Mouse (Mus musculus) lung, embryonic 14.5 days (tissue): ENCODE data around the gene Slc39a9. TPM values are rescaled to one million over a fixed set of nuclear protein-coding genes. Genes with fewer than 3 reads are reported as not detected.

ENCODE experiments used
- ATAC-seq: fragments of 200-750 bp; cut with Nextera tagmentation; 2 replicates; pipeline ENCODE4 v1.8.0; 2017; ENCODE audit warnings: mild to moderate bottlenecking, moderate TSS enrichment, moderate library complexity; ENCODE audit not compliant: insufficient read depth
- DNase-seq: peaks from one replicate; pipeline ENCODE4 v3.0.0-alpha.2; 2015
- H3K27ac ChIP-seq: fragments of 300-500 bp; sonication (generic); 2 replicates; pipeline ENCODE4 v1.5.1; 2014; ENCODE audit warnings: low read depth, mild to moderate bottlenecking, moderate library complexity
- H3K27me3 ChIP-seq: fragments of 300-500 bp; sonication (generic); 2 replicates; pipeline ENCODE4 v1.6.1; 2014; ENCODE audit warnings: low read length, control low read depth; ENCODE audit not compliant: insufficient read depth
- H3K36me3 ChIP-seq: fragments of 300-500 bp; sonication (generic); 2 replicates; pipeline ENCODE4 v1.6.1; 2014; ENCODE audit warnings: control low read depth; ENCODE audit not compliant: insufficient read depth
- H3K4me1 ChIP-seq: fragments of 300-500 bp; sonication (generic); 2 replicates; pipeline ENCODE4 v1.6.1; 2014; ENCODE audit warnings: antibody characterized with exemption, control low read depth; ENCODE audit not compliant: insufficient read depth
- H3K4me2 ChIP-seq: fragments of 300-500 bp; sonication (generic); 2 replicates; pipeline ENCODE4 v1.6.1; 2014; ENCODE audit warnings: mild to moderate bottlenecking
- H3K4me3 ChIP-seq: fragments of 300-500 bp; sonication (generic); 2 replicates; pipeline ENCODE4 v1.5.1; 2014; ENCODE audit warnings: low read depth, low read length
- H3K9ac ChIP-seq: fragments of 300-500 bp; sonication (generic); 2 replicates; pipeline ENCODE4 v1.6.1; 2014
- H3K9me3 ChIP-seq: fragments of 300-500 bp; sonication (generic); 2 replicates; pipeline ENCODE4 v1.6.1; 2016; ENCODE audit warnings: low read depth, low read length, control low read depth
- CTCF ChIP-seq: IDR thresholded peaks from 2 replicates; pipeline ENCODE4 v1.5.1; 2016; ENCODE audit warnings: antibody characterized with exemption, low read depth
- WGBS: fragments of 180-500 bp; shearing (Covaris S2); extraction: QIAGEN DNeasy Blood & Tissue Kit; methylation state at CpG from one replicate; pipeline ENCODE4 v1.1.7; 2014; 5-methylcytosine and 5-hydroxymethylcytosine counted together
- polyA plus RNA-seq: library from polyadenylated mRNA; unstranded; fragments of >200 nt; fragmentation: Nextera tagmentation; extraction: Ambion mirVana; gene quantifications from 2 replicates; pipeline ENCODE4 v1.2.1, GENCODE M21; 2014

The Slc39a9 gene
- polyA plus RNA-seq, 1 experiment from 2014 or later = 33.9 TPM

DNA sequence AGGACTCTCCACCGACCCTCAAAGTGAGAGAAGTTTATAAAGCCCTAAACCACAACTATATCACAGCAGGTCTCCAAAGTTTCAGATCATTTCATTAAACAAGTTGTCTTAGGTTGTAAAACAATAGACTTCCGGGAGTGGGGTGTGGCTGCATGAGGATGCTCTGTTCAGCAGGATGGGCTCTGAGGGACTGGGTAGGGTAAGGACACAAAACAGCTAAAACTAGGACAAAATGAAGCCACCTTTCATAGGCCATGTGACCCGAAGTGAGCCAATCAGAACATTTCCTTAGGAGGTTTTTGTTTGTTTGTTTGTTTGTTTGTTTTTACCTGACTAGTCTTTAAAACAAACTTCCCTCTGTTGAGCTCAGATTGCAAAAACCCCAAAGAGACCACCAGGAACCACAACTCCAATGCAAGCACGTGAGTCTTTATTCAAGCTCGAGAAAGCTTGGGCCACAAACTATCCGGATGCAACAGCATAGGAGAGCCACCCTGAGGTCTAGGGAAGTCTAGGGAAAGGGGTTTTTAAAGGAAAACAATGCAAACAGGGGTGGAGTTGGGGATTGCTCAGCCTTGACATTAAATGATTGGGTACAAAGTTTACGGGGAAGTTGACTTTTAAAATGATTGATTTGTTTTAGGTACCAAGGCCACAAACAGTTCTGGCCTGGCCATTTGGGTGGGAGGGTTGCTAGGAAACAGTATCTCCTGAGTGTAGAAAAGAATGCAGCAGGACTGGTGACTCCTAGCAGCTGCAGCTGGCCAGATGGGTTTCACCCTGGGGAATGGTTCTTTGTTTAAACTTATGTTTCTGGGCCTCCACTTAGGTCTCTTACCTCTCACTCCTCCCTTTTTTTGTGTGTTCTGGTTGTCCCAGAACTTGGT is 28.1 kb upstream of the Slc39a9 start:
- no peak for TF ChIP-seq CTCF
- WGBS = 42% methylated on average over 7 of the region's 7 CpGs
- H3K27me3 ChIP-seq = no peaks in the 10 kb centered on the region
- no peaks in the 10 kb centered on the region for H3K36me3 ChIP-seq
- ATAC-seq = peak; percentile 38; the same call in 1 of the 2 replicates
- no peaks in the 10 kb centered on the region for H3K4me1 ChIP-seq
- peak overlapping the region; percentile 42; the same call in 1 of the 2 replicates for H3K27ac ChIP-seq
- no peak overlapping the region for H3K9ac ChIP-seq
- H3K4me2 ChIP-seq = no peak overlapping the region
- no peaks in the 10 kb centered on the region for H3K9me3 ChIP-seq
- DNase-seq = peak; percentile 45
- no peak overlapping the region for H3K4me3 ChIP-seq

DNA sequence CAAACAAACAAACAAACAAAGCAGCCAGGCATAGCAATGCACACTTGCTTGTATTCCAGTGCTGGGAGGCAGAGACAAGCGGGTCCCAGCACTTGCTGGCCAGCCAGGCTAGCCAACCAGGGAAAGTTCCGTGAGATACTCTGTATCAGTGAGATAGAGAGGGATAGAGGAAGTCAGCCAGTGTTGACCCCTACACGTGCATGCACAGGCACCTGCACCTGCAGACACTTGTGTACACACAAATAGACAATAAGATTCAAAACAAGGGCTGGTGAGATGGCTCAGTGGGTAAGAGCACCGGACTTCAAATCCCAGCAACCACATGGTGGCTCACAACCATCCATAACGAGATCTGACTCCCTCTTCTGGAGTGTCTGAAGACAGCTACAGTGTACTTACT is 23.2 kb upstream of the Slc39a9 start:
- Histone ChIP-seq H3K36me3 (no peaks in the 10 kb centered on the region), H3K4me2 (no peak overlapping the region), H3K27ac (no peak overlapping the region), H3K9ac (no peak overlapping the region), H3K27me3 (no peaks in the 10 kb centered on the region), H3K9me3 (no peaks in the 10 kb centered on the region), H3K4me3 (no peak overlapping the region), H3K4me1 (no peaks in the 10 kb centered on the region)
- no peak for TF ChIP-seq CTCF
- no peak for ATAC-seq
- 66% methylated on average over 5 of the region's 5 CpGs for WGBS
- no peak for DNase-seq

DNA sequence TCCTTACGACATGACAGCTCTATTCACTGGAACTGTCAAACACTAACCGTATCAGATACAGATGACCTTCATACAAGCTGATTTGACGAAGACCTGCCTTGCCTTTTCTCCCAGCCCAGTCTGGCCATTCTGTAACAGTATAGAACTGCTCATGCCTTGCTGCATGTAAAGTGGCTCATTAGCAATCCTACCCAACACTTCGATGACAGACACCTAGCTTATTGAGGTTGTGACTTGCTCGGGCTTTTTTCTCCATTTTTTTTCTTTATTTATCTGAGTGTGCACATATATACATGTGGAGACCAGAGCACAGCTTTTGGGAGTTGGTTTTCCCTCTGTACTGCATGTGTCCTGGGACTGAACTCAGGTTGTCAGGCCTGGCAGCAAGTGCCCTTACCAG is 11.9 kb upstream of the Slc39a9 start:
- H3K4me3 ChIP-seq = no peak overlapping the region
- no peak for TF ChIP-seq CTCF
- DNase-seq (no peak), ATAC-seq (no peak)
- H3K9ac ChIP-seq = no peak overlapping the region
- no peak overlapping the region for H3K27ac ChIP-seq
- no peaks in the 10 kb centered on the region for H3K9me3 ChIP-seq
- 68% methylated on average over 5 of the region's 5 CpGs for WGBS
- H3K27me3 ChIP-seq = no peaks in the 10 kb centered on the region
- no peak overlapping the region for H3K4me2 ChIP-seq
- H3K4me1 ChIP-seq = no peaks in the 10 kb centered on the region
- H3K36me3 ChIP-seq = peaks cover 48% of the 10 kb centered on the region

DNA sequence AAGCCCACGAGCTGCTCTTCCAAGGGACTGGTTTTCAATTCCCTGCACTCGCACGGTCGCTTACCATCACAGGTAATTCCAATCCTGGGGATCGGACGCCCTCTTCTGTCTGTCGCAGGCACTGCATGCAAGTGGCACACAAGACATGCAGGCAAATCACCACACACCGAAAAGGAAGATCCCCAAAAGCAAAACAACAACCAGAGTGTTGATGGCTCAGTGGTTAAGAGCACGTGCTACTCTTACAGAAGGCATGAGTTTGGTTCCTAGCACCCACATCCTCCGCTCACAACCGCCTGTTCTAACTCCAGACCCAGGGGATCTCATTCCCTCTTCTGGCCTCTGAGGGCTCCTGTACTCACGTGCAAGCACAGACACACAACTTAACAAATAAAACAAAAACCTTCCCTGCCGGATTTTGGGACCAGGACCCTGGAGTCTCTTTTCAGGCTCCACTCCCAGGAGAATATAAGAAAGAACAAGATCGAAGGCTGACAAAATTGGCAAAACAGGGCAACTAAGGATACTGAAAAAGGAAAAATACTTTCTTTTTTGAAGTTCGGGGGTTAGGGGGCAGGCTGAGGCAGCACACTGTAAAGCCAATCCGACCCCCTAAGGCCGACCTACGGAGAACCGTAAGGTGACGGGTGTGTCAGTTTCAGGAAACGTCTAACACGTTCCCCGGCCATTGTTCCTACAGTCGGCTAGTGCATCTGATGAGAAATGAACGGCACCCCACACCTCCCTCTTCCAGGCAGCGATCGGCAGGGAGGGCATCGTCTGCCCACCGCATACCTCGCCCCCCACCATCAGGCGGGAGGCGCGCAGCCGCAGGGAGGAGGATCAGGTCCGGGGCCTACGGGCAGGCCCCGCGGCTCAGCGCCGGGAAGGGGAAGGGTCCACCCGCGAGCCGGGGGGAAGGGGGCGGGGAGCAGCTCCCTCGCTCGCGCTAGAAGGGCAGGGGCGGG is 674 bp upstream of the Slc39a9 start:
- DNase-seq (peak; percentile 77), ATAC-seq (peak; percentile 31)
- H3K4me1 ChIP-seq = peaks cover 19% of the 10 kb centered on the region
- no peaks in the 10 kb centered on the region for H3K27me3 ChIP-seq
- H3K9ac ChIP-seq = peak overlapping the region; percentile 98
- peak; percentile 82 for TF ChIP-seq CTCF
- peak overlapping the region; percentile 95 for H3K4me2 ChIP-seq
- H3K36me3 ChIP-seq = peaks cover 39% of the 10 kb centered on the region
- H3K9me3 ChIP-seq = no peaks in the 10 kb centered on the region
- H3K27ac ChIP-seq = peak overlapping the region; percentile 94
- 2% methylated on average over 47 of the region's 48 CpGs for WGBS
- peak overlapping the region; percentile 99 for H3K4me3 ChIP-seq

DNA sequence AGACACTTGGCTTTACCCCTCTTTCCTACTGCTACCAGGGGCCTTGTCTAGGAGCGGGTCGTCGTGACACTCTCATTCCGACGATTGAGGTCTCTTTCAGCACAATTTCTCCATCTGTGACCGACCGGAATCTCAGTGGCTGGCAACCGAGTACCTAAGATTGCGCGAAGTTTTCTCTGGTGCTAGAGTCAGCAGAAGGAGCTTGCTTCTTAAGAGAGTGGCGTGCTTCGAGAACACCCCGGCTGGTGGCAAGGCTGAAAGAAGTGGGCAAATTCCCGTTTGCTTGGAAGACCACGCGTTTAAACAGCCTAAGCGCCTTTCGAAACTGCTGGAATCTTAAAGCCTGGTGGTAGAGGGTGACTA is 804 bp downstream of the Slc39a9 start:
- Histone ChIP-seq H3K4me2 (peak overlapping the region; percentile 95), H3K27me3 (no peaks in the 10 kb centered on the region), H3K9me3 (no peaks in the 10 kb centered on the region), H3K9ac (peak overlapping the region; percentile 98), H3K4me3 (peak overlapping the region; percentile 99), H3K27ac (peak overlapping the region; percentile 94), H3K4me1 (peaks cover 19% of the 10 kb centered on the region), H3K36me3 (peaks cover 32% of the 10 kb centered on the region)
- ATAC-seq = no peak
- DNase-seq = no peak
- TF ChIP-seq CTCF = no peak
- WGBS = 6% methylated on average over 18 of the region's 18 CpGs

DNA sequence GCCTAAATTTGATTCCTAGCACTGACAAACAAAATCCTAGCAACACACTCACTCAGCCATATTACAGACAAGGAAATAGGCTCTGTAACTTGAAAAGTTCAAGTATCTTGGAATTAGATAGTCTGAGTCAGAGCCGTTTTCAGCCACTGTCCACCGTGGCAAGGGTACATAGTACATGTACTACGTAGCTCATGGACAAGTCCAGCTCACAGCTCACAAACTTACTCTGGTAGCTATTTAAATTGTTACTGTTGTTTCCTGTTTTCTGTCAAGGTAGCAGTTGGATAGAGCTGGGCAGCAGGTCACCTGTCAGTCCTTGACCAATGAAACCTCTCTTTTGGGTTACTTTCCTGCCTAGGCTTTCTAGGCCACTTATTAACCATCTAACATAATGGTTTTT is 2.7 kb downstream of the Slc39a9 start:
- H3K27ac ChIP-seq = no peak overlapping the region
- TF ChIP-seq CTCF = no peak
- ATAC-seq (no peak), DNase-seq (no peak)
- WGBS = 87% methylated on average over 3 of the region's 3 CpGs
- 0 out of 2 replicates have a peak overlapping the region, but pooled peaks have one; percentile 99 for H3K4me3 ChIP-seq
- H3K4me2 ChIP-seq = peak overlapping the region; percentile 95
- H3K4me1 ChIP-seq = peaks cover 19% of the 10 kb centered on the region
- H3K27me3 ChIP-seq = no peaks in the 10 kb centered on the region
- H3K9ac ChIP-seq = peak overlapping the region; percentile 98
- peaks cover 13% of the 10 kb centered on the region for H3K36me3 ChIP-seq
- H3K9me3 ChIP-seq = no peaks in the 10 kb centered on the region
